Mouse (Mus musculus): ENCODE data around the gene Glyatl3. TPM values are rescaled to one million over a fixed set of nuclear protein-coding genes. Genes with fewer than 3 reads are reported as not detected.

Glyatl3 gene
- total RNA-seq, 2 experiments from 2014 or later = not detected

GRCm38 (mm10) chr17:40872626-40873025, 41.5 kb downstream of the Glyatl3 start:
- no peak for ATAC-seq (replicated peaks; ENCODE audit: low FRiP score, low TSS enrichment, poor library complexity, severe bottlenecking)

DNA sequence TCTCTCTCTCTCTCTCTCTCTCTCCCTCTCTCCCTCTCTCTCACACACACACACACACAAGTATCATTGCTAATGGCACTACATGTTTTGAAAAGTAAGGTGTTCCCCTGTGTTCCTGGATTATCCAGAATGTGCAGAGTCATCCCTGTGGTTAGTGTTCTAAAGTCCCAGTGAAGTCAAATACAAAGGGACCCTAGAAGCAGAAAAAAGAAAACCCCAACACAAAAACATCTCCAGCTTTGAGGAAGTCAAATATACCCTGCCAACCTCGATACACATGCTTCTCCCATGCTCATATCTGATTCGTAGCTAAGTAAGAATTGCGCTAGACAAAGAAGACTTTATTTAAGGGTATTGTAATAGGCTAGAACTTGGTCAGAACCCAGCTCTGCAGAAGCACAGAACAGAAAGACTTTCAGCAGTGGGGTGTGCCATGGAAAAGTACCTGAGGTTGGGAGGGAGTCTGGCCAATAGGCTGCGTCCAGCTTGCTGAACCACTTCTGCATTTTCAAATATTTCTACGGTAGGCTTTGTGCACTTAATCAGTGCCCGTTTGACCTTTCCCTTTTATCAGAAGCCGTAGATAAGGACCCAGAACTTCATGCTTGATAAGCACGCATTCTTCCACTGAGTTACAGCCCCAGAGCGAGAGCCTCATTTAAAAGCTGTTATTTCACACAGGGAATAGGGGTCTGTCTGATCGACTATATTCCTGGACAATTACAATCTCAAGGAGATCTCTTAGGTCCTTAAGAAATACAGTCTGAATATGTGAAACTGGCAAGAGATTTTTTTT, 45.0 kb downstream of the Glyatl3 start:
- peak; percentile 70 for ATAC-seq (replicated peaks; ENCODE audit: low FRiP score, low TSS enrichment, poor library complexity, severe bottlenecking)

DNA sequence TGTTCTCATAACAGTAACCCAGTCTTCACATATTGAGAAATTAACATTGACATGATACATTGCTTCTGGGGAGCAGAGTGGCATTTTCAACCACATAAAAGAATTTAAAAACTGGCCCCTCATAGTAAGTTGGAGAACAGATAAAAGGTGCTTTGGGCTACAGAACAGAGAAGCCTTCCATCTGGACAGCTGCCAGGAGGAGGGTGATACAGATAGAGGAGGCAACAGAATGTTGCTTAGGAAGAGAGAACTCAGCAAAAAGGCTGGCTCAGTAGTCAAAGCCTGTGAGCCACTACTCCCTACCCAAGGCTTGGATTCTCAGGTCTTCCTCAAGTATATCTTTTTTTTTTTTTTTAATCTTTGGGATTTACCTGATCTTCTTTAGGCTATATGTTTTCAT, 59.1 kb downstream of the Glyatl3 start:
- peak; percentile 94 for ATAC-seq (replicated peaks; ENCODE audit: low FRiP score, low TSS enrichment, poor library complexity, severe bottlenecking)

Other genes with a start within 250 kb of the Glyatl3 start
- not detected in 2 replicates for gene Esp1, start 187.2 kb downstream of the Glyatl3 start, total RNA-seq (2014; fragmentation: Nextera tagmentation)
- gene Esp1, start 187.2 kb downstream of the Glyatl3 start, total RNA-seq (2017) = not detected in 2 replicates
- 3.8 TPM in 1 of 2 replicates, not detected in the other for gene Crisp2, start 107.3 kb downstream of the Glyatl3 start, total RNA-seq (2014; fragmentation: Nextera tagmentation)
- gene Crisp2, start 107.3 kb downstream of the Glyatl3 start, total RNA-seq (2017) = 3.1 TPM in 1 of 2 replicates, not detected in the other
- 98.6 and 128 TPM in 2 replicates for gene Rhag, start 103.2 kb downstream of the Glyatl3 start, total RNA-seq (2014; fragmentation: Nextera tagmentation)
- gene Rhag, start 103.2 kb downstream of the Glyatl3 start, total RNA-seq (2017) = 54.1 and 79.9 TPM in 2 replicates
- 1.9 and 4.0 TPM in 2 replicates for gene 9130008F23Rik, start 33.8 kb downstream of the Glyatl3 start, total RNA-seq (2014; fragmentation: Nextera tagmentation)
- 0.84 and 14.3 TPM in 2 replicates for gene 9130008F23Rik, start 33.8 kb downstream of the Glyatl3 start, total RNA-seq (2017)
- gene Mut, start 20.3 kb upstream of the Glyatl3 start, total RNA-seq (2014; fragmentation: Nextera tagmentation) = 16.6 and 22.1 TPM in 2 replicates
- gene Mut, start 20.3 kb upstream of the Glyatl3 start, total RNA-seq (2017) = 47.6 and 57.7 TPM in 2 replicates
- gene Cenpq, start 20.7 kb upstream of the Glyatl3 start, total RNA-seq (2014; fragmentation: Nextera tagmentation) = 40.4 and 48.2 TPM in 2 replicates
- 63.6 and 67.0 TPM in 2 replicates for gene Cenpq, start 20.7 kb upstream of the Glyatl3 start, total RNA-seq (2017)

All from megakaryocyte-erythroid progenitor cell, adult 5-6 weeks (primary cell).